Mouse (Mus musculus) heart, embryonic 13.5 days (tissue): ENCODE measurements around the gene Grk6. TPM values are rescaled to one million over a fixed set of nuclear protein-coding genes. Genes with fewer than 3 reads are reported as not detected.

Experiments used
- ATAC-seq: fragments of 200-750 bp; cut with Nextera tagmentation; 2 replicates; pipeline ENCODE4 v1.8.0; 2017; ENCODE audit warnings: moderate TSS enrichment; ENCODE audit not compliant: insufficient number of reproducible peaks, low FRiP score, low TSS enrichment; ENCODE audit errors: extremely low read depth
- H3K27ac ChIP-seq: fragments of 300-500 bp; sonication (generic); replicated peaks from 2 replicates; pipeline ENCODE4 v1.5.1; 2015; ENCODE audit warnings: moderate library complexity, mild to moderate bottlenecking, inconsistent platforms
- H3K27me3 ChIP-seq: fragments of 300-500 bp; sonication (generic); replicated peaks from 2 replicates; pipeline ENCODE4 v1.6.1; 2015; ENCODE audit warnings: mild to moderate bottlenecking, inconsistent platforms
- H3K36me3 ChIP-seq: fragments of 300-500 bp; sonication (generic); 2 replicates; pipeline ENCODE4 v1.6.1; 2015; ENCODE audit warnings: mild to moderate bottlenecking, inconsistent platforms
- H3K4me1 ChIP-seq: fragments of 300-500 bp; sonication (generic); 2 replicates; pipeline ENCODE4 v1.6.1; 2015; ENCODE audit warnings: inconsistent platforms
- H3K4me2 ChIP-seq: fragments of 300-500 bp; sonication (generic); 2 replicates; pipeline ENCODE4 v1.6.1; 2015; ENCODE audit warnings: inconsistent platforms, mild to moderate bottlenecking, moderate library complexity
- H3K4me3 ChIP-seq: fragments of 300-500 bp; sonication (generic); 2 replicates; pipeline ENCODE4 v1.5.1; 2015; ENCODE audit warnings: moderate library complexity, mild to moderate bottlenecking, inconsistent platforms
- H3K9ac ChIP-seq: fragments of 300-500 bp; sonication (generic); 2 replicates; pipeline ENCODE4 v1.6.1; 2015; ENCODE audit warnings: inconsistent platforms, mild to moderate bottlenecking, moderate library complexity
- H3K9me3 ChIP-seq: fragments of 300-500 bp; sonication (generic); 2 replicates; pipeline ENCODE4 v1.6.1; 2016; ENCODE audit warnings: inconsistent platforms
- WGBS: fragments of 180-500 bp; shearing (Covaris S2); methylation state at CpG from one replicate; pipeline ENCODE4 v1.1.7; 2015; ENCODE audit warnings: mixed read lengths; 5-methylcytosine and 5-hydroxymethylcytosine counted together
- polyA plus RNA-seq: library from polyadenylated mRNA; unstranded; fragments of >200 nt; fragmentation: Nextera tagmentation; extraction: Ambion mirVana; gene quantifications from 2 replicates; pipeline ENCODE4 v1.2.1, GENCODE M21; 2015

Grk6 gene
- polyA plus RNA-seq, 1 experiment from 2014 or later, result 16.7 TPM

GRCm38 (mm10) chr13:55470372-55470771, 25.5 kb downstream of the Grk6 start:
- Histone ChIP-seq H3K4me1 (peaks cover 33% of the 10 kb centered on the region), H3K27ac (no peak overlapping the region), H3K36me3 (peaks cover 19% of the 10 kb centered on the region), H3K4me2 (no peak overlapping the region), H3K27me3 (peaks cover 96% of the 10 kb centered on the region), H3K9me3 (no peaks in the 10 kb centered on the region), H3K9ac (no peak overlapping the region), H3K4me3 (no peak overlapping the region)
- ATAC-seq, result no peak
- WGBS, result 68% methylated on average over 9 of the region's 9 CpGs

GRCm38 (mm10) chr13:55471156-55471818, 26.4 kb downstream of the Grk6 start:
- Histone ChIP-seq H3K9me3 (no peaks in the 10 kb centered on the region), H3K4me2 (peak overlapping the region; percentile 88), H3K4me1 (peaks cover 32% of the 10 kb centered on the region), H3K4me3 (peak overlapping the region; percentile 60), H3K9ac (peak overlapping the region; percentile 79), H3K36me3 (peaks cover 28% of the 10 kb centered on the region), H3K27ac (peak overlapping the region; percentile 39), H3K27me3 (peaks cover 96% of the 10 kb centered on the region)
- peak; percentile 55 for ATAC-seq
- WGBS, result 1% methylated on average over 52 of the region's 54 CpGs

- H3K4me2 ChIP-seq, result peak overlapping the region; percentile 88
- H3K27me3 ChIP-seq, result peaks cover 96% of the 10 kb centered on the region
- H3K9ac ChIP-seq, result peak overlapping the region; percentile 79
- WGBS, result under 1% methylated on average over 31 of the region's 31 CpGs
- H3K4me3 ChIP-seq, result peak overlapping the region; percentile 60
- H3K36me3 ChIP-seq, result peaks cover 33% of the 10 kb centered on the region
- peak overlapping the region; percentile 39 for H3K27ac ChIP-seq
- H3K9me3 ChIP-seq, result no peaks in the 10 kb centered on the region
- H3K4me1 ChIP-seq, result peaks cover 32% of the 10 kb centered on the region
- peak; percentile 3; the same call in 1 of the 2 replicates for ATAC-seq
Measured at GRCm38 (mm10) chr13:55471819-55472131, 26.9 kb downstream of the Grk6 start.

DNA sequence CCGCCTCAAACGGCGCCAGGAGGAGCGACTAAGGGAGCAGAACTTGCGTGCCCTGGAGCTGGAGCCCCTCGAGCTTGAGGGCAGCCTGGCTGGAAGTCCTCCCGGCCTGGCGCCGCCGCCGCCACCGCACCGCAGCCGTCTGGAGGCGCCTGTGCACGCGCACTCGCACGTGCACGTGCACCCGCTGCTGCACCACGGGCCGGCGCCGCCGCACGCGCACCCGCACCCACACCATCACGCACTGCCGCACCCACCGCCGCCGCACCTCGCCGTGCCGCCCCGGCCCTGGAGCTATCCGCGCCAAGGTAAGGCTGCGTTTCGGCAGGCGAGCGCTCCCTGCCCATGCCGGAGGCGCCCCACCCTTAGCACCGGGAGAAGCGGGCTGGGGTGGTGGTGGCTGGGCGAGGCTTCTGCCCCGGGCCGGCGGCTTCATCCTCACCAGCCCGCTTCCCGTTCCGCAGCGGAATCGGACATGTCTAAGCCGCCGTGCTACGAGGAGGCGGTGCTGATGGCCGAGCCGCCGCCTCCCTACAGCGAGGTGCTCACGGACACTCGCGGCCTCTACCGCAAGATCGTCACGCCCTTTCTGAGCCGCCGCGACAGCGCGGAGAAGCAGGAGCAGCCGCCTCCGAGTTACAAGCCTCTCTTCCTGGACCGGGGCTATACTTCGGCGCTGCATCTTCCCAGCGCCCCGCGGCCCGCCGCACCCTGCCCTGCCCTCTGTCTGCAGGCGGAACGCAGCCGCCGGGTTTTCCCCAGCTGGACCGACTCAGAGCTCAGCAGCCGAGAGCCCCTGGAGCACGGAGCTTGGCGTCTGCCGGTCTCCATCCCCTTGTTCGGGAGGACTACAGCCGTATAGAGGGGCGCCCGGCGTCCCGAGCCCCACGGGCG, 27.5 kb downstream of the Grk6 start:
- Histone ChIP-seq H3K4me1 (peaks cover 32% of the 10 kb centered on the region), H3K9me3 (no peaks in the 10 kb centered on the region), H3K27ac (peak overlapping the region; percentile 39), H3K27me3 (peaks cover 96% of the 10 kb centered on the region), H3K4me3 (peak overlapping the region; percentile 60), H3K36me3 (peaks cover 39% of the 10 kb centered on the region), H3K4me2 (peak overlapping the region; percentile 88), H3K9ac (peak overlapping the region; percentile 79)
- ATAC-seq, result peak; percentile 28
- WGBS, result under 1% methylated on average over 103 of the region's 103 CpGs

DNA sequence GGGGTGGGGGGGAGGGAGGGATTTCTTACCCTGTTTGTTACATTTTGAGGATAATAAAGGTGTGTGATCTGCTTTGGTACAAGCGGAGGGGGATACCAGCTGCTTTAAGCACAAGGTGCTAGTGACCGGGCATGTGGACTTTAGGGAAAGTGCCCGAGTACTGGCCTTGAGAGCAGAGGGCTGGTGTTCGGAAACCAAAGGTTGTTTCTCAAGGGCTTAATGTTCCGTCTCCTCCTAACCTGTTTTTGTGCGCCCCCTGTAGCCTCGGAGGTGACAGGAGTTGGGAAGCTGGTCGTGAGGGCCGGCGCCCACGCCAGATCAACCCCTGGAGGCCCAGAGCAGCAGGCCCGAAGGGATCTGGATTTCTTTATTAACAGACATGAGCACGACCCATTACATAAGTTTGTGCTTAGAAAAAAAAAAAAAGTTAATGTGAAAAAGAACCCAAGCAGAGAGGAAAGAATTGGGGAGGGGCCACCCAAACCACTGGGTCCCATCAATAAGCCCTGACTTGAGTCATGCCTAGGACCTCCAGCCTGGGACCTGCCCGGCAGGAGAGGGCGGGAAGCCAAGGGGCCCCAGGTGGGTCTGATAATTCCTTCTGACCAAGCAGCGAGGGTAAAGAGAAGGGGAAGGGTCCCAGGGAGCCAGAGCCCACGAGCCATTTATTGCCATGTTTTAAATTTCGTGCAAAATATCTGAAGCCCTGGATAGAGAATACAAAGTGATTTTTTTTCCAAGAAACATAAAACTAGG, 28.4 kb downstream of the Grk6 start:
- Histone ChIP-seq H3K36me3 (peaks cover 44% of the 10 kb centered on the region), H3K9me3 (no peaks in the 10 kb centered on the region), H3K4me2 (peak overlapping the region; percentile 88), H3K9ac (peak overlapping the region; percentile 79), H3K27me3 (peaks cover 89% of the 10 kb centered on the region), H3K27ac (peak overlapping the region; percentile 33), H3K4me3 (peak overlapping the region; percentile 60), H3K4me1 (peaks cover 32% of the 10 kb centered on the region)
- no peak for ATAC-seq
- WGBS, result 23% methylated on average over 18 of the region's 18 CpGs

DNA sequence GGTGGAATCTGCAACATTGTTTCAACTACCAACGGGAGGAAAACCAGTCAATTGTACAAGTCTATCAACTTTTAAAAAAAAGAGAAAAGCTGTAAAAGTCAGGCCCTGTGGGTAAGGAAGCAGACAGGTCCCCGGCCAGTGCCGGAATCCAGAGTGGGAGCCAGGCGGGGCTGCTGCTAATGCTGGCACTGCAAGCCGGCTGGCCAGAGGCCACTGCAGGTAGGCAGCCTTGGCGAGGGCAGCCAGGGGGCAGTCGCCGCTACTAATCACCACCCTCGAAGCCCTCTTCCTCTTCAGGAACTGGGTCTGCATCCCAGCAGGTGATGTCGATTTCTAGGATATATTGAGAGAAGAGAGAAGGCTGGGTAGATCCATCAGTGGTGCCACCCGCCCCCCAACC, 29.1 kb downstream of the Grk6 start:
- no peak for ATAC-seq
- no peak overlapping the region for H3K4me2 ChIP-seq
- H3K27me3 ChIP-seq, result peaks cover 86% of the 10 kb centered on the region
- 74% methylated on average over 11 of the region's 11 CpGs for WGBS
- H3K27ac ChIP-seq, result no peak overlapping the region
- H3K9ac ChIP-seq, result no peak overlapping the region
- peaks cover 35% of the 10 kb centered on the region for H3K4me1 ChIP-seq
- H3K9me3 ChIP-seq, result no peaks in the 10 kb centered on the region
- H3K36me3 ChIP-seq, result peaks cover 44% of the 10 kb centered on the region
- no peak overlapping the region for H3K4me3 ChIP-seq

DNA sequence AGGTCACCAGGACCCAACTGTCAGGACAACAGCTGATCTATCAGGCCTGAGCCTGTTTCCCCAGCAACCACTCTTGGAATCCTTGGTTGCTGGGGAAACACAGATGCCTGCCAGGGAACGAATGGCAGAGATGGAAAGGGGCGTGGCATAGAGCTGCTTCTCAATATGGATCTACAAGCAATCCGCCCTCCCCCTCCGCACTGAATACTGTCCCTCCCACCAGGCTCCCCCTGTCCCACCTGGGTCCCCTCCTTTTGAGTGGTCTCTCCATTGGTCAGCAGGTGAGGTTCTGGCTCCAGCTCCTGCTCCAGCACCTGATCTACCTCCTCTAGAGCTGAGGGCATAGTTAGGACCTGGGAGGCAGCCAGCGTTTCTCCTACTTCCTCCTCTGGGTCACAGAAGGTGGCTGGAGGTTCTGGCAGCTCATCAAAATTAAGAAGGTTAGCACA, 29.8 kb downstream of the Grk6 start:
- Histone ChIP-seq H3K4me2 (no peak overlapping the region), H3K9ac (no peak overlapping the region), H3K36me3 (peaks cover 51% of the 10 kb centered on the region), H3K27ac (no peak overlapping the region), H3K9me3 (no peaks in the 10 kb centered on the region), H3K4me1 (peaks cover 36% of the 10 kb centered on the region), H3K4me3 (no peak overlapping the region), H3K27me3 (peaks cover 87% of the 10 kb centered on the region)
- 50% methylated on average over 5 of the region's 5 CpGs for WGBS
- no peak for ATAC-seq

GRCm38 (mm10) chr13:55475750-55476149, 30.9 kb downstream of the Grk6 start:
- Histone ChIP-seq H3K9ac (no peak overlapping the region), H3K4me3 (no peak overlapping the region), H3K9me3 (no peaks in the 10 kb centered on the region), H3K36me3 (peaks cover 62% of the 10 kb centered on the region), H3K4me2 (no peak overlapping the region), H3K4me1 (peaks cover 35% of the 10 kb centered on the region), H3K27ac (no peak overlapping the region), H3K27me3 (peaks cover 86% of the 10 kb centered on the region)
- ATAC-seq, result no peak
- WGBS, result 84% methylated on average over 5 of the region's 5 CpGs

DNA sequence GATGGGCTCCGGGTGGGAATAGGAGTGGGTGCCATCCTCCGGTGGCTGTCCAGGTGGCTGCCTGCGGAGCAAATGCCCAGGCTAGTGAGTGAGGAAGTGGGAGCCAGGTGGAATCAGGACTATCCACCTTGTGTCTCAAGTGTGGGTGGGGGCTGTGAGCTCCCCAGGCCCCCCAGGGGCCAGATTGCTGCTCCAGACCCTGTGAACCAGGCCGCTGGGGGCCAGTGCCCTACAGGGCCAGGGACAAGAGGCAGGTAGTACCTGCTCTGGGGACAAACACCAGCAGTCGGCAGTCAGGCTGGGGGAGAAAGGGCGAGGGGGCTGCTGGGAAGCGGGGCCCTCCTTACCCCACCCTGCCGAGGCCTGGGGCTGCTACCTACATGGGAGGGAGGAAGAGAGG, 31.4 kb downstream of the Grk6 start:
- H3K4me2 ChIP-seq, result no peak overlapping the region
- H3K36me3 ChIP-seq, result peaks cover 67% of the 10 kb centered on the region
- no peak for ATAC-seq
- 90% methylated on average over 8 of the region's 8 CpGs for WGBS
- H3K4me1 ChIP-seq, result peaks cover 30% of the 10 kb centered on the region
- no peaks in the 10 kb centered on the region for H3K9me3 ChIP-seq
- H3K27me3 ChIP-seq, result peaks cover 85% of the 10 kb centered on the region
- no peak overlapping the region for H3K9ac ChIP-seq
- no peak overlapping the region for H3K4me3 ChIP-seq
- H3K27ac ChIP-seq, result no peak overlapping the region

- Histone ChIP-seq H3K4me1 (peaks cover 28% of the 10 kb centered on the region), H3K4me2 (no peak overlapping the region), H3K27ac (no peak overlapping the region), H3K27me3 (peaks cover 87% of the 10 kb centered on the region), H3K4me3 (no peak overlapping the region), H3K36me3 (peaks cover 80% of the 10 kb centered on the region), H3K9ac (no peak overlapping the region), H3K9me3 (no peaks in the 10 kb centered on the region)
- no peak for ATAC-seq
- 59% methylated on average over 16 of the region's 16 CpGs for WGBS
Measured at GRCm38 (mm10) chr13:55477492-55477891, 32.6 kb downstream of the Grk6 start.

GRCm38 (mm10) chr13:55478036-55478435, 33.2 kb downstream of the Grk6 start:
- WGBS, result 47% methylated on average over 5 of the region's 5 CpGs
- Histone ChIP-seq H3K4me2 (no peak overlapping the region), H3K27ac (no peak overlapping the region), H3K27me3 (peaks cover 88% of the 10 kb centered on the region), H3K4me1 (peaks cover 30% of the 10 kb centered on the region), H3K9ac (no peak overlapping the region), H3K9me3 (no peaks in the 10 kb centered on the region), H3K4me3 (no peak overlapping the region), H3K36me3 (peaks cover 80% of the 10 kb centered on the region)
- ATAC-seq, result no peak
